Mouse (Mus musculus) c-Kit-positive CD71-positive TER-119-positive erythroid progenitor cells, embryonic 14.5 days (primary cell): ENCODE results near the gene Pdxk.

Source experiments
- DNase-seq: peaks from one replicate; pipeline ENCODE4 v3.0.0-alpha.2; 2013; ENCODE audit warnings: low spot score

Gene Pdxk

DNA sequence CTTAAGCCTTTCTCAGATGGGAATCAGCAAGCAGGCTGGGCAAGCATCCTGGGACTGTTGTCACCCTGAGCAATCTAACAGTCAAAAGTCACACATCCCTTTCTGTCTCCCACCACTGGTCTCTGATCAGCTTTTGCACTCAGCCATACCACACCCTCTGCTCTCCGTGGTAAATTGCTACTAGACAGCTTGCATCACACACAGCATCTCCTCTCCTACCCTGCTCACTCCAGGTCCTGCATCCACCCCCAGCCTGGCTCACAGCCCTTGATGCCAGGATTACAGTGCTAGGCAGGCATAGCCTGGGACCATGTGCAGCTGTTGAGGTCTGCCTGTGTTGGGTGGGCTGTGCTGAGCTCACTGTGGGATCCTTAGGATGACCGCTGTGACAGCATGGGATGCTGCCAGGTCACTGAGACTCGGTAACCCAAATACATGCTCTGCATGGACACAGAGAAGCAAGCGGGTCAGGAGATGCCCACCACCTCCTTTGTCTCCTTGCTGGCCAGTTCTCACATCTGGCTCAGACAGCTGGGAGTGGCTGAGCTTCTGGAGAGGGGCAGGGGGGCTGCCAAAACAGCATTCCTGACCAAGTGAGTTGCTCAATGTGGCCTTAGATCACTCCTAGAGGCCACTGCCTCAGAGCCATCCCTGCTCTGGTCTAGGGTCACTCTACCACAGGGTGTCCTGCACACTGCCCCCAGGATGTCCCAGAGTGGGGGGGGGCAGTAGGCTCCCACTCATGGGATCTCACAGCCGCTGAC is 6.2 kb downstream of the Pdxk start:
- DNase-seq: no peak

DNA sequence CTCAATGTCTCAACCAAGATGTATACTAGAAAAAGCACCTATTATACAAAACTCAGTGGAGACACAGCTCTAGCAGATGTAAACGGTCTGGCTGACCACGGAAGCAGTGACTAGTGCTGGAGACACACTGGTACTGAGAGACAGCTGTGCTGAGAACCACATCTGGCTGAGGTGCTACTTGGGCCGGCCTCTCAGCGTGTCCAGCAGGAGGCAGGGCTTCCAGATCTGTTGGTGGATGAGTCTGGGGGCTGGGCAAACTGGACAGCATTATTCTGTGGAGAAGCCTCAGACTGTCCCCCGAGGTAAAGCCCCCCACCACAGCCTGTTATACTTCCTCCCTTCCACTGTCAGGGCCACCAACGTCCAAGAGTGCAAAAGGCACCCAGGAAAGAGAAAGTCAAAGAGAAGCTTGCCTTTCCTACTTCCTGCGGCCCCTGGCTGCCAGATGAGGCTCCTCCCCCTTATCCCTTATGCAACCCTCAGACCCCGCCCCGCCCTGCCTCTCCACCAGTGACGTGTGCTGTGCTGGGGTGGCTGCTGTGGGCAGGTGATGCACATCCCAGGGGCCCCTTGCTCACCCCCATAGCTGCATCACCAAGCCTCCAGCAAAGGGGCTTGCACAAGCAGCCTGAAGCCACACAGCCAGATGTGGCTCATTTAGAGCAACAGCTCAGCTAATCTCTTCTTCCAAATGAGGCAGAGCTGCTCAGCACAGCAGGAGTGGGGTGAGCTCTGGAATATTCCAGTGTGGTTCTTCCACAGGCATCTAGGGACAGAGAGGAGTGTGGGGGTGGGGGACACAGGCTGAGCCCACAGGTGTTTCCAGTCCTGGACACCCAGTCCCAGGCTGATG is 7.1 kb downstream of the Pdxk start:
- peak; percentile 47 for DNase-seq

DNA sequence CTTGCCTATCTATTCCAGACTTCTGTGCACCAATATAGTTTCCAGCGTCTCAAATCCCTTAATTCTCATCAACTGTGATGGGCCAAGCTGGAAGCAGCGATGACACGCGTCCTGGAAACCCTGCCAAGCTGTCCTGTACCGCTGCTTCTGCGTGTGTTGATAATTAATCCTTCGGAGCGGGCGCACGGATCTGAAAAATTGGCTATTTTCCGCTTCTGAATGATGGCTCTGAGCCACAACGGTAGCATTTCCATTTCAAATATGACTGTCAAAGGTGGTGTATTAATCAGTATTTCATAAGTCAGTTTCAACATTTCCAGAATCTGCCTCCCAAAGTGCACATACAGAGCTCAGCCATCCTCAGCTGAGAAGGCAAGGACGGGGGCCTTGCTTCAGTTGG is 8.1 kb downstream of the Pdxk start:
- DNase-seq: no peak

- DNase-seq: no peak
Observed at GRCm38 (mm10) chr10:78452641-78453040, 12.1 kb downstream of the Pdxk start.

DNA sequence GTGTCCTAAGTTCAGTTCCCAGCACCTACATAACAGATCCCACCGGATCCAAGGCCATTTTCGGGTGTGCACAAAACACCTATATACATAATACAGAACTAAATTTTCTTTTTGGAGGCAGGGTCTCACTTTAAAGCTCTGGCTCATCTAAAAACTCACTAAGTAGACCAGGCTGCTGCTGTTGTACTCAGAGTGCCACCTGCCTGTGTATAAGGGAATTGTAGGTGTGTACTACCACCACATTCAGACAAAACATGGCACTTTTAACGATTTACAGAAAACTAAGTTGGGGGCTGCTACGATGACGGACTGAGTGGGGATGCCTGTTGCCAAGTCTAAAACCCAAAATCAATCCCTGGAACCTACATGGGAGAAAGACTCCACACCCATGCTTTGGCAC is 14.0 kb downstream of the Pdxk start:
- no peak for DNase-seq

GRCm38 (mm10) chr10:78447396-78447795 is 17.4 kb downstream of the Pdxk start:
- no peak for DNase-seq

DNA sequence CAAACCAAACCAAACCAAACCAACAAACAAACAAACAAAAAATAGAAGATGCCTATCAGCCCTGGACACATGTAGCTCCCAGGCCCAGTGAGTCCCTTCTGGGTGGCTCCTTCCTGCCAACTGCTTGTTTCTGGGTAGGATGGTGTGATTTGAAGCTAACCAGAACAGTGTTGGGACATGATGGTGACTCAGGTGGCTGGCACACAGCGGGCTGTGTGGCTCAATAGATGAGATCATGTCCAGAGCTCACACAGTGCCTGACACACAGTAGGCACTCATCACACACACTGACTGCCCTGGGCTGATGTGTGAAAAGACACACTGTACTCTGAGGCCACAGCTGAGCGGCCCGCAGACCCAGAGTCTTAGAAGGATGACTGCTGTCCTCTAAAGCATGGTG is 18.6 kb downstream of the Pdxk start:
- no peak for DNase-seq

GRCm38 (mm10) chr10:78442292-78442691 is 22.5 kb downstream of the Pdxk start:
- DNase-seq: no peak

DNA sequence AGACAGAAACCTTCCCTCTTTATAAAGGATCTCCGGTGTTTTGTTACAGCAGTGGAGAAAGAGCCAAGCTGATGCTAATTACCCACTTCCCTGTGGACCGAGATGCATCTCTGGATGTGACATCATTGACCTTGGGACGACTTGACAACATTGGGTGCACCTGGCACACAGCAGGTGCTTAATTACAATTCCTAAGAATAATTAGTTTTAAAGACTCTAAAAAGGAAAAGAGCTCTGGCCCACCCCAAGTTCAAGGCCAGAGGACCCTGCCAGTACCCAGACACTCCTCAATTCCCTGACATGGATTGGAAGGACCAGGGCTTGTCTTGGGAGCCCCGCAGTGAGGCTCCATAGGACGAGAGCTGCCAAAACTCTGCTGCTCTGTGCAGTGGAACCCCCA is 23.2 kb downstream of the Pdxk start:
- no peak for DNase-seq

DNA sequence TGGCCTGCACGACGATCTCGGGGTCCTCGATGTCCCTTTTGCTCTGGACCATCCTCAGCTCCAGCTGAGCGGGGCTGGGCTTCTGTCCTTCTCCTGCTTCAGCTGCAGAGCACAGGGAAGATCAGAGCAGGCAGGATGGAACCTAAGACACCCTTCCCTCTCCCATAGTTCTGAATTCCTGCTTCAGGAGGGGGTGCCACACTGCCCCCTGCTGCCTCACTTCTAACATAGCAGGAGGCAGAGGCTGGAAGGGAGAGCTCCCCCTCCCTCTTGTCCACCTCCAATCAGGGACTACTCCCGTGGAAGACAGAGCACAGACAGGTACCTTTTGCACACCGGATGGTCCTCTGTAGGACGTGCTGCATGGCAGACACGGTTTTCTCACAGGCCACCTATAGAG is 24.0 kb downstream of the Pdxk start:
- no peak for DNase-seq

GRCm38 (mm10) chr10:78439990-78440389 is 24.8 kb downstream of the Pdxk start:
- DNase-seq: no peak

GRCm38 (mm10) chr10:78439550-78439949 is 25.2 kb downstream of the Pdxk start:
- no peak for DNase-seq

GRCm38 (mm10) chr10:78438094-78438493 is 26.7 kb downstream of the Pdxk start:
- peak; percentile 69 for DNase-seq

GRCm38 (mm10) chr10:78432853-78433252 is 31.9 kb downstream of the Pdxk start:
- DNase-seq: no peak

GRCm38 (mm10) chr10:78429776-78430175 is 35.0 kb downstream of the Pdxk start:
- DNase-seq: no peak

DNA sequence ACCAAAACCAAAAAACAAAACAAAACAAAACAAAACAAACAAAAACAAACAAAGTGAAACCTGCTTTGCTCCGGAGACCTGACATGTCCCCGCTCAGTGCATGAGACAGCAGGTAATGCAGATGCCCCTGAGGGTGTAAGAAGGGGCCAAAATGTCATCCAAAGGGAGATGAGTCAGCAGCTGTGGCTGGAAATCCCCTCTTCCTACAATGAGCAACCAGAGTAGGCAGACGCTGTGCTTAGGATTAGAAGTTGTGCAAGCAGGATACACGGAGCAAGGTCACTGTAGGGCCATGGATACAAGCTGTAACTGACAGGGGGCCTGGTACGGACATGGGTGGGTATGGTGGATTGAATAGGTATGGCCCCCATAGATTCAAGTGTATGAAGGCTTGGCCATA is 35.6 kb downstream of the Pdxk start:
- no peak for DNase-seq

DNA sequence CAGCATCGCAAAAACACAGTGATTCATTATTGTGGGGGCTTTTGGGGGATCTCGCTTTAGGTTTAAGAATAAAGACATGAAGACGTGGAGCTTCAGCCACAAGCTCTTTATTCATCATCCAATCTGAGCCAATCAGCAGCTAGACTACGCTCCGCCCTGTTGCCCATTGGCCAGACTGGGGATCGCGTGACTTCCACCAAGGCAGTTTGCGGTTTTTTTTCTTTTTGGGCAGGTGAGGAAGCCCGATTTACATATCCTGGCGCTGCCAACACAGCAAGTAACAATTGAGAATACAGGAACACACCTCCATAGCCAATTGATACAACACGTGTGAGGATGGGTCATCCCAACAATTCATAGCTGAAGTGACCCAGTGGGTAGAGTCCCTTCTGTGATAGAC is 36.7 kb downstream of the Pdxk start:
- DNase-seq: no peak

- DNase-seq: no peak
Observed at GRCm38 (mm10) chr10:78426117-78426735, 38.5 kb downstream of the Pdxk start.

DNA sequence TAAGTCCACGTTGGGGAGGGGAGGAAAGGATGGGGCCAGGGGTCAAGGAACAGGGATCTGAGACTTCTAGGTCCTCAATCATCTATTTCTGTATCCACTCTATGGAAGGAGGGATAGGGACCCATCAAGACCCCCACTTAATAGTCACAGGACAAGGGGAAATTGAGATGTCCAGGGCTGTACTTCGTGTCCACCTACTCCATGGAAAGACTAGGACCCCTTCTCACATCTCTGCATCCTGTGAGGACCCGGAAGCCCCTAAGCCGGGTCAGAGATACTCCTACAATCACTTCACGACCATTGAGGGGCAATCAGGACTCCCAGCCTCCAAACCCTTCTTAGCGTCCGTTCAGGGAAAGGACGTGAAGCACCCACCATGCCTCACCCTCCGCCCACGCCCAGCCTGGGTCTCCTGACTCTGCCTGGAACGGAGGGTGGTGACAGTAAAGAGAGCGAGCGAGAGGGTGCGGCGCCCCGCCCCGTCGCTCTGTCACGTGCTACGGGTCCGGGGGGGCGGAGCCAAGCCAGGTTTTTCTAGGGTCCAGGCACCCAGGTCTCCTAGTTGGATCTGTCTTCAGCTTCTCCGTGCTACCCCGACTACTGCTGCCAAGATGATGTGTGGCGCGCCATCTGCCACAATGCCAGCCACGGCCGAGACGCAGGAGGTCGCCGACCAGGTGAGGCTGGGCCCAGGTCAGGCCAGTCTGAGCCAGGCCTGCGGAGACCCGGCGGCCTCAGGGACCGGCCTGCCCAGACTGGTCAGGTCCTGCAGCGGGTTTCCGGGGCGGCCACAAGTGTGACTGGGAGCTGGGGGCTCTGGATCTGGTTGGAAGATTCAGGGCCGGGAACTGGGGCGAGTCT is 39.4 kb downstream of the Pdxk start, which contains the start of gene Cstb:
Gene Cstb (plus strand): TSS at position 489 of the 861 bp plus-strand sequence.
- peak; percentile 79 for DNase-seq

GRCm38 (mm10) chr10:78422614-78423013 is 42.2 kb downstream of the Pdxk start:
- DNase-seq: no peak

DNA sequence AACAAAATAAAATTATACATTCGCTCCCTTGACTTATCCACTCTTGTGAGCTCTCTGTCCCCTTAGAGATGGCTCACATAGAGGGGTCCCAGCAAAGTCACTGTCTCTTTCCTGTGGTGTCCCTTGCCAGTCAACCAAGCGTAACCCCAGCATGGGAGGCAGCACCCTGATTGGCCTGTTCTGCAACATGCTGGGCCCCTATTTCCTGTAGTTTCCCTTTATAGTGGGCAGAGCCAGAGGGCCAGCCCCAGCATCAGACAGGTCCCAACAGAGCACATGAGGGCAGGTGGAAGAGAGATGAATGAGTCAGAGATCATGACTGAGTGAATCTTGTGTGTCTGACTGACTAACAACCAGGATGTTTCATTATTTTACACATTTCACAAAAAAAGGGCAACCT is 43.8 kb downstream of the Pdxk start:
- no peak for DNase-seq

- no peak for DNase-seq
Observed at GRCm38 (mm10) chr10:78418791-78419190, 46.0 kb downstream of the Pdxk start.
